Mouse (Mus musculus) heart, adult 2 months (tissue): ENCODE measurements around the gene Phf20. TPM values are rescaled to one million over a fixed set of nuclear protein-coding genes. Genes with fewer than 3 reads are reported as not detected.

ENCODE experiments used
- DNase-seq, 2 experiments: peaks; one replicate each; pipeline ENCODE4 v3.0.0; 2021
- H3K27ac ChIP-seq: fragments of 200-600 bp; 2 replicates; pipeline ENCODE4 v1.8.1; 2022
- H3K27me3 ChIP-seq: fragments of 200-500 bp; 2 replicates; pipeline ENCODE4 v1.6.1; 2012; ENCODE audit warnings: mild to moderate bottlenecking, low read length, inconsistent platforms, mixed read lengths; ENCODE audit not compliant: control insufficient read depth, insufficient read depth
- H3K36me3 ChIP-seq: fragments of 200-500 bp; 2 replicates; pipeline ENCODE4 v1.6.1; 2012; ENCODE audit warnings: low read length, inconsistent platforms; ENCODE audit not compliant: control insufficient read depth, insufficient read depth
- H3K4me1 ChIP-seq: fragments of 200-500 bp; 2 replicates; pipeline ENCODE4 v1.6.1; 2011; ENCODE audit warnings: low read length; ENCODE audit not compliant: control insufficient read depth, insufficient read depth
- H3K4me3 ChIP-seq: fragments of 200-600 bp; 2 replicates; pipeline ENCODE4 v1.8.1; 2022
- H3K79me2 ChIP-seq: fragments of 200-500 bp; replicated peaks from 2 replicates; pipeline ENCODE4 v1.6.1; 2012; ENCODE audit warnings: mild to moderate bottlenecking, inconsistent platforms, low read length, moderate library complexity, mixed read lengths; ENCODE audit not compliant: control insufficient read depth, insufficient read depth
- H3K9ac ChIP-seq: fragments of 200-500 bp; 2 replicates; pipeline ENCODE4 v1.6.1; 2012; ENCODE audit warnings: low read depth, mild to moderate bottlenecking, control low read depth, inconsistent platforms, low read length, mixed read lengths
- CTCF ChIP-seq: fragments of 200-600 bp; IDR thresholded peaks from 2 replicates; pipeline ENCODE4 v1.8.1; 2022; ENCODE audit warnings: antibody characterized with exemption, mild to moderate bottlenecking, moderate library complexity
- EP300 ChIP-seq: fragments of 200-500 bp; IDR thresholded peaks from 2 replicates; pipeline ENCODE4 v1.6.1; 2011; ENCODE audit warnings: low read depth, low read length, control low read depth; ENCODE audit not compliant: insufficient read depth
- POLR2A ChIP-seq: fragments of 200-500 bp; IDR thresholded peaks from 2 replicates; pipeline ENCODE4 v1.6.1; 2011; ENCODE audit warnings: mild to moderate bottlenecking, low read depth, low read length, control low read depth; ENCODE audit not compliant: insufficient read depth
- WGBS: fragments of 180-500 bp; shearing (Covaris S2); methylation state at CpG from one replicate; pipeline ENCODE4 v1.1.7; 2018; 5-methylcytosine and 5-hydroxymethylcytosine counted together
- intact Hi-C: fragments of 180-260 bp; cut with DNase I; formaldehyde crosslinking; loops from one replicate; pipeline ENCODE4 v1.15.1; 2025
- polyA plus RNA-seq: library from polyadenylated mRNA; depleted of rRNA; stranded (reverse); fragments of >200 nt; gene quantifications from 2 replicates; pipeline ENCODE4 v1.2.3, GENCODE M21; 2012
- total RNA-seq, 2 experiments: library from RNA; stranded (reverse); gene quantifications; 2 replicates each; pipeline ENCODE4 v1.2.3; 2021

The Phf20 gene
- total and polyA plus RNA-seq, 3 experiments: 7.1 to 20.0 (median 15.6) TPM

DNA sequence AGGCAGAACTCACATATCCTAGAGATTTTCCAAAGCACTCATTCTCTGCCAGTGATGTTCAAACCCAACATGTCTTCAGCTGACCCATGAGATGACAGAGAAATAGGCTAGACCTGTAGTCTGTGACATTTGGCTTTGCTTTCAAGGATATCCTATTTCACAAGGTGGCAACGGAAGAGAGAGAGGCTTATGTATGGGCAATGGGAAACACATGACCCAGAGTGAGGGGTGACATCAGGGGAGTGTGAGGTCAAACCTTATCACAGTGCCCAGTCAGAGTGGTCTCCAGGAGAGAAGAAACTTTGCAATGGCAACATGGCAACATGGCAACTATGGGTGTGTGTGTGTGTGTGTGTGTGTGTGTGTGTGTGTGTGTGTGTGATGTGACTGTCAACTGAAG, 134.4 kb downstream of the Phf20 start:
- 76% methylated on average over 1 of the region's 1 CpGs for WGBS
- H3K9ac ChIP-seq: no peak overlapping the region
- H3K36me3 ChIP-seq: no peaks in the 10 kb centered on the region
- H3K4me3 ChIP-seq: no peak overlapping the region
- no peaks in the 10 kb centered on the region for H3K27me3 ChIP-seq
- no peak for TF ChIP-seq CTCF
- no peak for TF ChIP-seq POLR2A
- no peak for TF ChIP-seq EP300
- H3K79me2 ChIP-seq: no peaks in the 10 kb centered on the region
- DNase-seq: no peak
- intact Hi-C loops: no loop called here
- no peak overlapping the region for H3K27ac ChIP-seq
- no peaks in the 10 kb centered on the region for H3K4me1 ChIP-seq

- H3K27me3 ChIP-seq: no peaks in the 10 kb centered on the region
- TF ChIP-seq EP300 (no peak), POLR2A (no peak)
- no peak overlapping the region for H3K9ac ChIP-seq
- no peaks in the 10 kb centered on the region for H3K79me2 ChIP-seq
- no peak overlapping the region for H3K4me3 ChIP-seq
- intact Hi-C loops: no loop called here
- DNase-seq: no peak
- no peak overlapping the region for H3K27ac ChIP-seq
- H3K36me3 ChIP-seq: no peaks in the 10 kb centered on the region
- 65% methylated on average over 7 of the region's 7 CpGs for WGBS
- no peaks in the 10 kb centered on the region for H3K4me1 ChIP-seq
Measured at GRCm38 (mm10) chr2:156331446-156331965, 135.2 kb downstream of the Phf20 start.

DNA sequence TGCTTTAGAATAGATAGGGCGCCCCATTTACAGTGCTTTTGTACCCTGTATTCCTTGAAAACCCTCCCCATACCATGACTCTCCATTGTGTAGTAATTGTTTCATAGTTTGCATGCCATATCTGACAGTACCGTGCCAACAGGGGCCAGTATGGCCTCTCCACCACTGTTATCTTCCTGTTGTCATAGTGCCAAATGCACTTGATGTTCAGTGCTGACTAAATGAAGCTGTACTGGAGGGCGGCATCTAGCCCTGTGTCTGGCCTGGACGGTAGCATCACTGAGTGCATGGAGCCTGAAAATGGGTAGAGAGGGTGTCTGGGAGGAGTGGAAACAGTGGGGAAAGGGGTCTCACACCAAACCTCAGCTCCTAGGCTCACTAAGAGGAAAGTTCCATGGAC, 143.8 kb downstream of the Phf20 start:
- Histone ChIP-seq H3K27ac (no peak overlapping the region), H3K27me3 (no peaks in the 10 kb centered on the region), H3K4me3 (no peak overlapping the region), H3K9ac (no peak overlapping the region), H3K79me2 (no peaks in the 10 kb centered on the region), H3K4me1 (no peaks in the 10 kb centered on the region), H3K36me3 (no peaks in the 10 kb centered on the region)
- 70% methylated on average over 4 of the region's 4 CpGs for WGBS
- intact Hi-C loops: loop anchor here (5.0 kb wide), 1 partner anchor 117 kb away; no protein-coding TSS in a partner anchor
- TF ChIP-seq POLR2A (no peak), EP300 (no peak), CTCF (no peak)
- DNase-seq: no peak

GRCm38 (mm10) chr2:156344775-156345532, 148.7 kb downstream of the Phf20 start:
- Histone ChIP-seq H3K27me3 (no peaks in the 10 kb centered on the region), H3K36me3 (no peaks in the 10 kb centered on the region), H3K4me3 (no peak overlapping the region), H3K27ac (no peak overlapping the region), H3K4me1 (no peaks in the 10 kb centered on the region), H3K79me2 (no peaks in the 10 kb centered on the region), H3K9ac (no peak overlapping the region)
- TF ChIP-seq CTCF: peak; percentile 75
- TF ChIP-seq POLR2A: no peak
- DNase-seq: peak; percentile 13 to 35
- WGBS: 57% methylated on average over 12 of the region's 12 CpGs
- intact Hi-C loops: loop anchor here (1.0 to 5.0 kb wide), 2 partner anchors 112 to 171 kb away; no protein-coding TSS in a partner anchor

DNA sequence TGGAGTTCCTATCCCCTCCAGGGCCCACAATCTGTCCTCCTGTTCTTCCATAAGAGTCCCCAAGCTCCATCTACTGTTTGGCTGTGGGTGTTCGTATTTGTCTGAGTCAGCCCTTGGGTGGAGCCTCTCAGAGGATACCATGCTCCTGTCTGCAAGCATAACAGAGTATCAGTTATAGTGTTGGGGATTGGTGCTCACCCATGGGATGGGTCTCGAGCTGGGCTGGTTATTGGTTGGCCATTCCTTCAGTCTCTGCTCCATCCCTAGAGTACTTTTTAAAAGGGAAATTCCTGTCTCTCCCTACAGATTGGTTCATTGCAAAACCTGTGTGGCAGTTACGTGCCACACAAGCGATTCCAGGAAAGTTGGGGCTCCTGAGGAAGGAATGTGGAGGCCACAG, 152.5 kb downstream of the Phf20 start:
- 85% methylated on average over 4 of the region's 4 CpGs for WGBS
- Histone ChIP-seq H3K27ac (no peak overlapping the region), H3K79me2 (no peaks in the 10 kb centered on the region), H3K9ac (no peak overlapping the region), H3K4me3 (no peak overlapping the region), H3K4me1 (peaks cover 3% of the 10 kb centered on the region; the same call in 1 of the 2 replicates), H3K36me3 (no peaks in the 10 kb centered on the region), H3K27me3 (no peaks in the 10 kb centered on the region)
- TF ChIP-seq CTCF (no peak), POLR2A (no peak), EP300 (no peak)
- DNase-seq: no peak
- intact Hi-C loops: no loop called here

- Histone ChIP-seq H3K9ac (no peak overlapping the region), H3K27ac (no peak overlapping the region), H3K36me3 (no peaks in the 10 kb centered on the region), H3K4me3 (no peak overlapping the region), H3K27me3 (no peaks in the 10 kb centered on the region), H3K4me1 (peaks cover 3% of the 10 kb centered on the region; the same call in 1 of the 2 replicates), H3K79me2 (no peaks in the 10 kb centered on the region)
- no peak for DNase-seq
- 59% methylated on average over 4 of the region's 4 CpGs for WGBS
- intact Hi-C loops: no loop called here
- TF ChIP-seq EP300: no peak
- no peak for TF ChIP-seq POLR2A
- no peak for TF ChIP-seq CTCF
Measured at GRCm38 (mm10) chr2:156349286-156349848, 153.1 kb downstream of the Phf20 start.
